Mouse (Mus musculus) lung, embryonic 14.5 days (tissue): ENCODE results near the gene Bscl2. TPM values are rescaled to one million over a fixed set of nuclear protein-coding genes. Genes with fewer than 3 reads are reported as not detected.
"Not testable (repeated sequence)": the region's sequence is repeated elsewhere in the genome, so short reads cannot be mapped to it uniquely, and the experiment has no call there.

Source experiments
- ATAC-seq: fragments of 200-750 bp; cut with Nextera tagmentation; 2 replicates; pipeline ENCODE4 v1.8.0; 2017; ENCODE audit warnings: mild to moderate bottlenecking, moderate TSS enrichment, moderate library complexity; ENCODE audit not compliant: insufficient read depth
- DNase-seq: peaks from one replicate; pipeline ENCODE4 v3.0.0-alpha.2; 2015
- H3K27ac ChIP-seq: fragments of 300-500 bp; sonication (generic); 2 replicates; pipeline ENCODE4 v1.5.1; 2014; ENCODE audit warnings: low read depth, mild to moderate bottlenecking, moderate library complexity
- H3K27me3 ChIP-seq: fragments of 300-500 bp; sonication (generic); 2 replicates; pipeline ENCODE4 v1.6.1; 2014; ENCODE audit warnings: low read length, control low read depth; ENCODE audit not compliant: insufficient read depth
- H3K36me3 ChIP-seq: fragments of 300-500 bp; sonication (generic); 2 replicates; pipeline ENCODE4 v1.6.1; 2014; ENCODE audit warnings: control low read depth; ENCODE audit not compliant: insufficient read depth
- H3K4me1 ChIP-seq: fragments of 300-500 bp; sonication (generic); 2 replicates; pipeline ENCODE4 v1.6.1; 2014; ENCODE audit warnings: antibody characterized with exemption, control low read depth; ENCODE audit not compliant: insufficient read depth
- H3K4me2 ChIP-seq: fragments of 300-500 bp; sonication (generic); 2 replicates; pipeline ENCODE4 v1.6.1; 2014; ENCODE audit warnings: mild to moderate bottlenecking
- H3K4me3 ChIP-seq: fragments of 300-500 bp; sonication (generic); 2 replicates; pipeline ENCODE4 v1.5.1; 2014; ENCODE audit warnings: low read depth, low read length
- H3K9ac ChIP-seq: fragments of 300-500 bp; sonication (generic); 2 replicates; pipeline ENCODE4 v1.6.1; 2014
- H3K9me3 ChIP-seq: fragments of 300-500 bp; sonication (generic); 2 replicates; pipeline ENCODE4 v1.6.1; 2016; ENCODE audit warnings: low read depth, low read length, control low read depth
- CTCF ChIP-seq: IDR thresholded peaks from 2 replicates; pipeline ENCODE4 v1.5.1; 2016; ENCODE audit warnings: antibody characterized with exemption, low read depth
- WGBS: fragments of 180-500 bp; shearing (Covaris S2); extraction: QIAGEN DNeasy Blood & Tissue Kit; methylation state at CpG from one replicate; pipeline ENCODE4 v1.1.7; 2014; 5-methylcytosine and 5-hydroxymethylcytosine counted together
- polyA plus RNA-seq: library from polyadenylated mRNA; unstranded; fragments of >200 nt; fragmentation: Nextera tagmentation; extraction: Ambion mirVana; gene quantifications from 2 replicates; pipeline ENCODE4 v1.2.1, GENCODE M21; 2014

Gene Bscl2
- polyA plus RNA-seq, 1 experiment from 2014 or later = 42.5 TPM

GRCm38 (mm10) chr19:8851639-8852038 lies 14.4 kb downstream of the Bscl2 start:
- Histone ChIP-seq H3K9me3 (no peaks in the 10 kb centered on the region), H3K36me3 (peaks cover 12% of the 10 kb centered on the region; the same call in 1 of the 2 replicates), H3K4me1 (0 out of 2 replicates have a peak, but pooled peaks cover 7% of the 10 kb centered on the region), H3K9ac (no peak overlapping the region), H3K4me3 (no peak overlapping the region), H3K4me2 (no peak overlapping the region), H3K27me3 (no peaks in the 10 kb centered on the region), H3K27ac (no peak overlapping the region)
- peak; percentile 23; the same call in 1 of the 2 replicates for TF ChIP-seq CTCF
- DNase-seq (no peak), ATAC-seq (no peak)
- WGBS = 37% methylated on average over 7 of the region's 7 CpGs

- Histone ChIP-seq H3K9me3 (no peaks in the 10 kb centered on the region), H3K27ac (no peak overlapping the region), H3K4me1 (0 out of 2 replicates have a peak, but pooled peaks cover 7% of the 10 kb centered on the region), H3K36me3 (peaks cover 5% of the 10 kb centered on the region; the same call in 1 of the 2 replicates), H3K4me3 (no peak overlapping the region), H3K27me3 (no peaks in the 10 kb centered on the region), H3K9ac (no peak overlapping the region), H3K4me2 (no peak overlapping the region)
- ATAC-seq = no peak
- no peak for DNase-seq
- WGBS = 47% methylated on average over 10 of the region's 10 CpGs
- TF ChIP-seq CTCF = no peak
Observed at GRCm38 (mm10) chr19:8852236-8852928, 15.1 kb downstream of the Bscl2 start.

GRCm38 (mm10) chr19:8853117-8853516 lies 15.8 kb downstream of the Bscl2 start:
- Histone ChIP-seq H3K9me3 (no peaks in the 10 kb centered on the region), H3K4me2 (no peak overlapping the region), H3K36me3 (no peaks in the 10 kb centered on the region), H3K9ac (no peak overlapping the region), H3K27ac (no peak overlapping the region), H3K27me3 (no peaks in the 10 kb centered on the region), H3K4me3 (no peak overlapping the region), H3K4me1 (0 out of 2 replicates have a peak, but pooled peaks cover 7% of the 10 kb centered on the region)
- TF ChIP-seq CTCF = no peak
- ATAC-seq = no peak
- no peak for DNase-seq
- 80% methylated on average over 3 of the region's 3 CpGs for WGBS

GRCm38 (mm10) chr19:8857689-8858088 lies 20.4 kb downstream of the Bscl2 start:
- peak; percentile 77 for DNase-seq
- H3K9me3 ChIP-seq = no peaks in the 10 kb centered on the region
- H3K27me3 ChIP-seq = no peaks in the 10 kb centered on the region
- no peak overlapping the region for H3K4me3 ChIP-seq
- peak; percentile 68 for TF ChIP-seq CTCF
- no peak for ATAC-seq
- WGBS = 36% methylated on average over 4 of the region's 4 CpGs
- no peaks in the 10 kb centered on the region for H3K4me1 ChIP-seq
- no peaks in the 10 kb centered on the region for H3K36me3 ChIP-seq
- H3K9ac ChIP-seq = no peak overlapping the region
- no peak overlapping the region for H3K27ac ChIP-seq
- no peak overlapping the region for H3K4me2 ChIP-seq

- ATAC-seq = no peak
- TF ChIP-seq CTCF = peak; percentile 59; the same call in 1 of the 2 replicates
Observed at GRCm38 (mm10) chr19:8859018-8859417, 21.8 kb downstream of the Bscl2 start.

GRCm38 (mm10) chr19:8864265-8864664 lies 27.0 kb downstream of the Bscl2 start:
- H3K4me3 ChIP-seq = no peak overlapping the region
- H3K4me2 ChIP-seq = no peak overlapping the region
- no peak for DNase-seq
- no peak overlapping the region for H3K27ac ChIP-seq
- no peak for ATAC-seq
- H3K9me3 ChIP-seq = no peaks in the 10 kb centered on the region
- H3K36me3 ChIP-seq = no peaks in the 10 kb centered on the region
- no peaks in the 10 kb centered on the region for H3K4me1 ChIP-seq
- WGBS = 82% methylated on average over 6 of the region's 6 CpGs
- no peak overlapping the region for H3K9ac ChIP-seq
- no peak for TF ChIP-seq CTCF
- H3K27me3 ChIP-seq = no peaks in the 10 kb centered on the region

More at GRCm38 (mm10) chr19:8859018-8859417, 21.8 kb downstream of the Bscl2 start:
- DNase-seq = peak; percentile 69
- Histone ChIP-seq H3K36me3 (no peaks in the 10 kb centered on the region), H3K27ac (no peak overlapping the region), H3K27me3 (no peaks in the 10 kb centered on the region), H3K9ac (no peak overlapping the region), H3K4me2 (no peak overlapping the region), H3K4me1 (no peaks in the 10 kb centered on the region), H3K9me3 (no peaks in the 10 kb centered on the region), H3K4me3 (no peak overlapping the region)
- WGBS = 17% methylated on average over 1 of the region's 1 CpGs

- WGBS = 78% methylated on average over 3 of the region's 3 CpGs
- Histone ChIP-seq H3K36me3 (peaks cover 21% of the 10 kb centered on the region), H3K4me2 (peak overlapping the region; percentile 93), H3K4me3 (peak overlapping the region; percentile 98; the same call in 1 of the 2 replicates), H3K9ac (peak overlapping the region; percentile 94; the same call in 1 of the 2 replicates)
- H3K9me3 ChIP-seq, H3K4me1 ChIP-seq, DNase-seq, H3K27ac ChIP-seq, ATAC-seq, H3K27me3 ChIP-seq: not testable (repeated sequence)
Observed at GRCm38 (mm10) chr19:8870381-8870780, 33.1 kb downstream of the Bscl2 start.
